Mouse (Mus musculus) left cerebral cortex, adult 2 months (tissue): ENCODE measurements around the gene Corin. TPM values are rescaled to one million over a fixed set of nuclear protein-coding genes. Genes with fewer than 3 reads are reported as not detected.

Source experiments
- DNase-seq, 2 experiments: peaks; one replicate each; pipeline ENCODE4 v3.0.0; 2021 to 2022; ENCODE audit warnings: low spot score in 2 of 2, mixed read lengths in 1 of 2; ENCODE audit errors: extremely low spot score in 1 of 2
- H3K27ac ChIP-seq: fragments of 200-600 bp; 2 replicates; pipeline ENCODE4 v1.8.1; 2022
- H3K4me3 ChIP-seq: fragments of 200-600 bp; 2 replicates; pipeline ENCODE4 v1.8.1; 2022
- CTCF ChIP-seq: fragments of 200-600 bp; IDR thresholded peaks from 2 replicates; pipeline ENCODE4 v1.8.1; 2022; ENCODE audit warnings: antibody characterized with exemption, mild to moderate bottlenecking, moderate library complexity
- intact Hi-C: fragments of 180-260 bp; cut with DNase I; formaldehyde crosslinking; loops from one replicate; pipeline ENCODE4 v1.15.1; 2025
- total RNA-seq, 2 experiments: library from RNA; stranded (reverse); gene quantifications; 2 replicates each; pipeline ENCODE4 v1.2.3; 2021

The Corin gene
- total RNA-seq, 2 experiments from 2014 or later = 0.18 to 0.26 TPM

DNA sequence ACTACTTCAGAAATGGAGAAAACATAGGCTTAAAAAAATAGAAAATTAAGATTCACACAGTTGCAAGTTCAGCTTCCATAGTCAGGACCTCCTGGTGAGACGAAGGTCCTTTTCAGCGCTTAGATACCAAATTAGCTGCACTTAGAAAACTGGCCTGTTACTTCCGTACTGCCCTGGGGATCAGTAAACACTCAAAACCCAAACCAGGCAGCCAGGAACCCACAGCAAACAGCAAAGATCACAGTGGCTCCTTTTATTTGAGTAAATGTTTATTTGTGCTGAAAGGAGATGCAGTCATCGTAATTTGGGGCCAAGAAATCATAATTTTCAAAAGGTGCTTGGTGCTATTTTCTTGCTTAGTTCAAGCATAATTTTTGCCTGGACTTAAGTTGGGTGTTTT, 138.5 kb downstream of the Corin start:
- intact Hi-C loops = no loop called here
- no peak overlapping the region for H3K4me3 ChIP-seq
- H3K27ac ChIP-seq = no peak overlapping the region
- no peak for TF ChIP-seq CTCF
- no peak for DNase-seq

DNA sequence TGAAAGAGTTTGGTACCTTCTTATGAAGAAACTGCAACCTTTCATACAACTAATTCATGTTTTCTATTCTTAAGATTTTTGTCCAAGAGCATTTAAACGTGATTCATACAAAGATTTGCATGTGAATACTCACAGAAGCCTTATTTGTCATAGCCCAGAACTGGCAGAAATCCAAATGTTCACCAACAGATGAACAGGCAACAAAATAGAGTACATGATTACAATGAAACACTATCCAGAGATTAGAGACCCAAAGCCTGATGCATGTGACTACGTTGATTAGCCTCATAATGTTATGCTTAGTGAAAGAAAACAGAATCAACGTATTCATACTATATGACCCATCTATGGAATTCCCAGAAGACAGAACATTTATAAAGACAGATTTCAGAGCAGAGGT, 140.4 kb downstream of the Corin start:
- intact Hi-C loops = no loop called here
- H3K4me3 ChIP-seq = no peak overlapping the region
- H3K27ac ChIP-seq = no peak overlapping the region
- TF ChIP-seq CTCF = no peak
- DNase-seq = no peak

DNA sequence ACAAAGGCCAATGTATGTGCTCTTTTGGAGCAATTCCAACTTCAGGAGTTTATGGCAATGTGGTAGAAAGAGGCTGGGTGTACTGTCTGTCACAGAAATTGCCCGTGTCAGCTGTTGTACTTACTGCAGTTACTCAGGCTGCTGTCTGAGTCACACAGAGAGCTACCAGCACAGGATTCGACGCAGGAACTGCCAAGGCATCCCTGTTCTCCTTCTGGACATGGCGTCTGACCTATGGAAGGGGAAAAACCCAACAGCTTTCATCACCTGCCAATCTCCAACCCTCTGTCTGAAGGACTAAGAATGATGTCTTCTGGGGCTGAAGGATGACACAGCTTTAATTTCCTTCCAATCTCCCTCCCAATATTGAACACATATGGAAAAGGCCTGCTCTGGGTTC, 150.5 kb downstream of the Corin start:
- no peak overlapping the region for H3K27ac ChIP-seq
- no peak for TF ChIP-seq CTCF
- no peak overlapping the region for H3K4me3 ChIP-seq
- DNase-seq = no peak
- intact Hi-C loops = no loop called here

DNA sequence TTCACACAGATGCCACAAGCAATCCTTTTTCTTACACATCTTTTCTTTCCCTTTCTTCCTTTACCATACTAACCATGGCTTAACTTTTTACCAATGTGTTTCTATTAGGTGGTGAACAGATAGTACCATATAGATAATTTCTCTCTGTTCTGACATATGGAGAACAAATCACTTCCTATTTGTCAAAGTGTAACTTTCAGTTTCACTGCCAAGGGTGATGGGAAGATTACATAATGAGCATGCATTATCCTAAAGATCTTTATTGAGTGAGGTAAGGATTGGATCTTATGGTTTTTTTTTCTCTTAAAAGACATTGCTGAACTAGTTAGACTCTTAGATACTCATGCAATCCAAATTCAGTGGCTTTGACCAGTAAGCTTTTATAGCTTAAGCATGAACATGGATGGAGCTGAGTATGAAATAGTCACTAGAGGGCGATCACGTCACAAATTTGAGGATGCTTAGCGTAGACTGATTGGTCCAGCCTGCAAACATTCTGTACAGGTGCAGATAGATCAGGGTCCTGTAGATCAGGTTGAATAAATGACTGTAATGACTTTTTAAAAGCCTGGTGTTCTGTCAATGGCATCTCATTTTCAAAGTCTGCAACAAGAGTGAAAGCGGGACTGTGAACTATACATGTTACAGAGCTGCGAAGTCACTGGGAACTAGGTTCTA, 154.1 kb downstream of the Corin start:
- peak; percentile 27 to 35 for DNase-seq
- TF ChIP-seq CTCF = peak; percentile 74
- Histone ChIP-seq H3K4me3 (no peak overlapping the region), H3K27ac (no peak overlapping the region)
- intact Hi-C loops = loop anchor here (2.0 kb wide), 2 partner anchors 361 to 409 kb away; no protein-coding TSS in a partner anchor

DNA sequence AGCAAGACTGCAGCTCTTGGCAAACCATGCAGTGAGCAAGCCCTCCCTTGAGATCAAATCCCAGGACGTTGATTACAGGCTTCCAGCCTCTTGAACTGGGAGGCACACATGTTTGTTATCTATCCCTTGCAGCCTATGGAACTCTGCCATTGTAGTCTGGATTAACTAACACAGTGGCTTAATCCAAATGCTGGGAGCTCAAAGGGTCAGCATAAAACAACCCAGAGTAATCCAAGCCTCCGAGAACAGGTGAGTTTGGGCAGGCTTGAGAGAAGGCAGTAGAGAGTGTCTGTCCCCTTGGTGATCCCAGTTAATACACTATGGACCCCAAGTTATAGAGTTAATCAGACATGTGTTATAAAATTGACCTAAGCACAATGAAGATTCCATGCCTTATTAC, 155.7 kb downstream of the Corin start:
- Histone ChIP-seq H3K27ac (no peak overlapping the region), H3K4me3 (no peak overlapping the region)
- no peak for DNase-seq
- intact Hi-C loops = no loop called here
- no peak for TF ChIP-seq CTCF

DNA sequence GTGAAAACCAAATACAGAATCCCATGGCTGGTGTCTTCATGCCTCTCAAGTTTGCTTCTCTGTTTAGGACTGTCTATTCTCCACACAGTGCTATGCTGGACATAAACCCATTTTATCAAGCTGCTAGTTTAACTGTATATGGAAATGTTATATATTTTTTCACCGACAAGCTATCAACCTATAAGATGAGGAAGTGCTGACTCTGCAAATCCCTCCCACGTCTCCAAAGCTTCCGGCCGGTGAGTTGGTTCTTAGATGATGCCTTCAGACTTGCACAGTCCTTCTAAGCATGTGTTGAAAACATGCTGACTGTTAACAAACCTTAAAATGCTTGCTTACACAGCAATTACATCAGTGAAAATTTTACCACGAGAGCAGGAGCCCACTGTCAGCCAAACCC, 168.4 kb downstream of the Corin start:
- intact Hi-C loops = no loop called here
- no peak for TF ChIP-seq CTCF

DNA sequence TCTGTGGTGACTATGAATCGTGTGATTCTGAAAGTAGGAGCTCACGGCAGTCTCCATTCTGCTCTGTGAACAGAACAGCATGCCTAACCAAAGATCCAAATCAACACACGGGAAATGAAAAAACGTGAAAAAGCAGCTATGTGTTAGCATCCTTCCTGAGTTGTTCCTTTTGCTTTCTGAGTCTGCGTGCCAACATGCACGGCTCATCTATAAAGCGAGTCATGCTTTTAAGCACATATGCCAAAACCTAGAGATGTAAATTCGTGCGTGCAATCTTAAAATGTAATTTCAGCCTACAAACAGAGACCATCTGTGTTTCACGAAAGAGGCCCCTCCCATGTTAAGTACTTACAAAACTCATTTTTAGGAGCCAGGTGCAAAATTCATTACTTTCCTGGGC, 171.4 kb downstream of the Corin start:
- intact Hi-C loops = no loop called here
- DNase-seq = no peak
- H3K4me3 ChIP-seq = no peak overlapping the region
- TF ChIP-seq CTCF = no peak
- peak overlapping the region; percentile 16; the same call in 1 of the 2 replicates for H3K27ac ChIP-seq

More for the DNA sequence above, 168.4 kb downstream of the Corin start:
- Histone ChIP-seq H3K4me3 (no peak overlapping the region), H3K27ac (no peak overlapping the region)
- no peak for DNase-seq

DNA sequence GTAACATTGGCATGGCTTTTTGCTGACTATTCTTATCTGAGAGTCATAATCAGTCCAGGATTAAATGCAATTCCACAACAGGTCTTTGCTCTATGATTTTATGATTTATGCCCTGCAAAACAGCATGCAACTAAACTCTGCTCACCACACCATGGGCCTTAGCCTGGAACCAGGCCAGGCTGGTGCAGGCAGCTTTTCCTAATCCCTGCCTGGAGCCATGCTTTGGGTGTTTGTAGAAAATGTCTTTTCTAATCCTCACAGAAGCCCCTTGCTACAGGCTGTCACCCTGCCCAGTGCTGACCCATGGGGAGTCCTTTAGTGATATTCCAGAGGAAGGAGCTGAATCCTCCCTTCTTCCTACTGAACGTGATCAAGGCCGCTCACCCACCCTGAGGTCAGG, 173.1 kb downstream of the Corin start:
- Histone ChIP-seq H3K4me3 (no peak overlapping the region), H3K27ac (no peak overlapping the region)
- no peak for TF ChIP-seq CTCF
- DNase-seq = no peak
- intact Hi-C loops = no loop called here

DNA sequence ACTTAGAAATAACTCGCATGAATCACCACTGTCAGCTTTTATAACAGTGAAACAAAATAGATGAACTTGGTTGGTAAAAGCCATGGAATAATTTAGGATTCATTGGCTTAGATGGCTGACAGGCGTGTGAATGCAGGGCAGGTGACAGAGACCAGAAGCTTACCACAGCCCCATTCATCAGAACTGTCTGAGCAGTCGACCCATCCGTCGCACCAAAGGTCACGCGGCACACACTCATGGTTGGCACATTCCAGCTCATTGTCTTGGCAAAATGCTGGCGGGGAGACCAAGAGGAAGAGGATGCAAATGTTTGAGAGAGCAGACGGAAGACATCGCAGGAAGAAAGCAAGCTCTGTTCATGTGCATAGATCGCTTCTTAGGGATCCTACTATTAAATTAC, 173.6 kb downstream of the Corin start:
- DNase-seq = no peak
- H3K4me3 ChIP-seq = no peak overlapping the region
- intact Hi-C loops = no loop called here
- TF ChIP-seq CTCF = no peak
- H3K27ac ChIP-seq = no peak overlapping the region

DNA sequence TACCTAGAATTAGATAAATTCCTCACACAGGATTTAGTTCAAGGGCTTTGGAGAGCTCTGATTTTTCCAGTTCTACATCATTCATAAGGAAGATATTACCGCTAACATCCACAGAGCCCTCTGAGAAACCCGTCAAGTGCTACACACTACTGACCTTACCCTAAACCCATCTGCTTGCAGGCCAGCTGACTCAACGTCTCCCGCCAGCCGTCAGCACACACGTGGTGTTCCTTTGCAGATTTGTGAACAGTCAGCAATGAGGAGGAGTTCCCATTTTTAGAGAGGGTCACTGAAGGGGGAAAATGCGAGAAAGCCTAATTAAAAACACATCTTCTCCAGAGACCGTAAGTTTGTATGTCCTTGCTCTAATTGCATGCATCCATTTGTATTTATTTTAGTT, 174.8 kb downstream of the Corin start:
- intact Hi-C loops = no loop called here

DNA sequence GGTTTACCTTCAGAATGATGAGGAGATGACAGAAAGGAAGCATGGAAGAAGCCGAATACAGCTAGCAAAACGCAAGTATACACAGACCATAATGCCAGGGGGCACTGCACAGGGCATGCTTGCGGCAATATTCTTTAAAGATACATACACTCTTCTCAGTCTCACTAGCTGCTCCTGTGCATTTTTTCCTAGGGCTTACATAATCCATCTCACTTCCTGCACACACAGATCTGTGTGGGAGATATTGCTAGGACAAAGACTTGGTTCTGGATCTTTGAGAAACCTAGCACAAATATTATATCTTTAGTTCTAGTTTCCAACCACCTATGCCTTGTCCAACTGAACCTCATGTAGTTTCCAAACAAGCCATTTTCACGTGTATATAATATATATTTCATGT, 189.0 kb downstream of the Corin start:
- DNase-seq = no peak
- Histone ChIP-seq H3K4me3 (no peak overlapping the region), H3K27ac (no peak overlapping the region)
- intact Hi-C loops = no loop called here
- TF ChIP-seq CTCF = no peak

More for the DNA sequence above, 174.8 kb downstream of the Corin start:
- TF ChIP-seq CTCF = no peak
- DNase-seq = no peak
- H3K27ac ChIP-seq = no peak overlapping the region
- H3K4me3 ChIP-seq = no peak overlapping the region

DNA sequence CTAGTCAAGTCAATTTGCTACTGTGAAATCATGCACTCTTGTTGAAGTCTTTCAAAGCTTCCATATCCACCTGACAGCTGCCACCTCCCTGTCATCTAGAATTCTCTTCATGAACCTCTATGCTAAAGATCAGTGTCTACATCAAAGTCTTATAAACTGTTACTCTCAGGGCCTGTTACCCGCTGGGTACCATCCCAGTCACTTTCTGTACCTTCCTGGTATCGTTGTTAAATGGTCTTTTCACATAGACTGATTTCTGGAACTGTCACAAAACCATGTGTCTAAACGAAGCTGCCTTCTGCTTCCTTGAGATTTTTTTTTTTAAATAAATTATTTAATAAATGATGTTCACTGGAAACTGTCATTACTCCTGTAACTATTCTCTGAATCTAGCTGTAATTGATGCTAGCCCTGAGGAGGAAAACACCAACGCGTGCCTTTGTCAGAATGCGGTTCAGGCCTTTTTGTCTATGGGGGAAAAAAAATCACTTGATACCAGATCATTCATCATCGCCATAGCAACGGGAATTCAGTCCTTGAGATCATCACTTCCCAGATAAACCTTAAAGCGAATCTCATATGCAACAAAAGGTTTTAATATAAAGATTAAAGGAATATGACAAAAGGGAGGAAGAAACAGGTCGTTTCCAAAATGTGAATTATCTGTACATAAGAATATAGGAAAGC, 205.7 kb downstream of the Corin start:
- intact Hi-C loops = no loop called here
- TF ChIP-seq CTCF = no peak
- no peak overlapping the region for H3K4me3 ChIP-seq
- H3K27ac ChIP-seq = no peak overlapping the region
- no peak for DNase-seq

DNA sequence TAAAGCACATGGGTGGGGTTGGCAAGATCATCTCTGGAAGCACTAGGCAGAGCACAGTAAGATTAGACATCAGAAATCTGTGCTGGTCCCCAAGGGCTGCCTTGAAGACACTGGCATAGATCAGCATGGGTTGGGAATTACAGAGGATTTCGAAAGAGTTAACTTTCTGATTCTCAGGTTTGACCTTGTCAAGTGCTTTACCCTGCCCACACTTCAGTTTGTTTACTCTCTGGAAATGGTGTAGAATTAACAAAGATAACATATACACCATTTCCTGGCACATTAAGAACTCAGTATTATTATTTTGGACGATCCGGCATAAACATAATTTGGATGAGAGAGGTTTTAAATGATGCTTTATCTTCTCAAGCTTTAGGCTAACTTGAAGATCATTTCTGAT, 219.2 kb downstream of the Corin start:
- TF ChIP-seq CTCF = no peak
- intact Hi-C loops = no loop called here

More for the DNA sequence above, 219.2 kb downstream of the Corin start:
- Histone ChIP-seq H3K4me3 (no peak overlapping the region), H3K27ac (no peak overlapping the region)
- no peak for DNase-seq
